Mouse (Mus musculus) urinary bladder, postnatal 14 days (tissue): Measurements from ENCODE around the gene E2f2.
A peak's percentile ranks its signal among the peaks of the same experiment; 100 is the strongest.

Source experiments
- DNase-seq: peaks from one replicate; pipeline ENCODE4 v3.0.0; 2021; ENCODE audit warnings: low spot score

E2f2 gene

GRCm38 (mm10) chr4:136174216-136175193, 2.3 kb downstream of the E2f2 start:
- DNase-seq, result peak; percentile 63

- DNase-seq, result no peak
Observed at GRCm38 (mm10) chr4:136176022-136176552, 3.9 kb downstream of the E2f2 start.

- no peak for DNase-seq
Observed at GRCm38 (mm10) chr4:136177244-136177611, 5.0 kb downstream of the E2f2 start.

GRCm38 (mm10) chr4:136177612-136178474, 5.6 kb downstream of the E2f2 start:
- DNase-seq, result peak; percentile 64

- no peak for DNase-seq
Observed at GRCm38 (mm10) chr4:136178475-136178921, 6.3 kb downstream of the E2f2 start.

- no peak for DNase-seq
Observed at GRCm38 (mm10) chr4:136179456-136179855, 7.3 kb downstream of the E2f2 start.

- DNase-seq, result peak; percentile 88
Observed at GRCm38 (mm10) chr4:136179998-136180397, 7.8 kb downstream of the E2f2 start.

GRCm38 (mm10) chr4:136180408-136181330, 8.5 kb downstream of the E2f2 start:
- peak; percentile 81 for DNase-seq

GRCm38 (mm10) chr4:136181367-136181766, 9.2 kb downstream of the E2f2 start:
- no peak for DNase-seq

- DNase-seq, result peak; percentile 80
Observed at GRCm38 (mm10) chr4:136185375-136185774, 13.2 kb downstream of the E2f2 start.

- no peak for DNase-seq
Observed at GRCm38 (mm10) chr4:136186315-136186714, 14.1 kb downstream of the E2f2 start.

GRCm38 (mm10) chr4:136186739-136187472, 14.7 kb downstream of the E2f2 start:
- peak; percentile 67 for DNase-seq

GRCm38 (mm10) chr4:136188973-136189737, 17.0 kb downstream of the E2f2 start:
- no peak for DNase-seq

- no peak for DNase-seq
Observed at GRCm38 (mm10) chr4:136189912-136190311, 17.7 kb downstream of the E2f2 start.

- DNase-seq, result no peak
Observed at GRCm38 (mm10) chr4:136193571-136193970, 21.4 kb downstream of the E2f2 start.

GRCm38 (mm10) chr4:136195029-136195428, 22.8 kb downstream of the E2f2 start:
- no peak for DNase-seq

GRCm38 (mm10) chr4:136195629-136196028, 23.4 kb downstream of the E2f2 start:
- no peak for DNase-seq

GRCm38 (mm10) chr4:136196201-136196600, 24.0 kb downstream of the E2f2 start:
- DNase-seq, result no peak

- no peak for DNase-seq
Observed at GRCm38 (mm10) chr4:136198846-136199245, 26.7 kb downstream of the E2f2 start.
